Mouse (Mus musculus) hindbrain, embryonic 11.5 days (tissue): Measurements from ENCODE around the gene March7. TPM values are rescaled to one million over a fixed set of nuclear protein-coding genes. Genes with fewer than 3 reads are reported as not detected.

ENCODE experiments used
- ATAC-seq: fragments of 200-750 bp; cut with Nextera tagmentation; 2 replicates; pipeline ENCODE4 v1.8.0; 2017; ENCODE audit warnings: mild to moderate bottlenecking, moderate TSS enrichment, moderate library complexity; ENCODE audit not compliant: low FRiP score
- DNase-seq: peaks from one replicate; pipeline ENCODE4 v3.0.0-alpha.2; 2015; ENCODE audit warnings: low spot score
- H3K27ac ChIP-seq: fragments of 300-500 bp; sonication (generic); 2 replicates; pipeline ENCODE4 v1.5.1; 2014; ENCODE audit warnings: mild to moderate bottlenecking, low read depth, low read length
- H3K27me3 ChIP-seq: fragments of 300-500 bp; sonication (generic); 2 replicates; pipeline ENCODE4 v1.6.1; 2014; ENCODE audit warnings: mild to moderate bottlenecking, low read length, moderate library complexity, mixed read lengths; ENCODE audit not compliant: control insufficient read depth, insufficient read depth
- H3K36me3 ChIP-seq: fragments of 300-500 bp; sonication (generic); 2 replicates; pipeline ENCODE4 v1.6.1; 2014; ENCODE audit warnings: mild to moderate bottlenecking, low read length, moderate library complexity, mixed read lengths; ENCODE audit not compliant: control insufficient read depth, insufficient read depth
- H3K4me1 ChIP-seq: fragments of 300-500 bp; sonication (generic); replicated peaks from 2 replicates; pipeline ENCODE4 v1.6.1; 2014; ENCODE audit warnings: low read length, mixed read lengths; ENCODE audit not compliant: control insufficient read depth, insufficient read depth
- H3K4me2 ChIP-seq: fragments of 300-500 bp; sonication (generic); replicated peaks from 2 replicates; pipeline ENCODE4 v1.6.1; 2014; ENCODE audit warnings: mild to moderate bottlenecking, low read depth, low read length
- H3K4me3 ChIP-seq: fragments of 300-500 bp; sonication (generic); 2 replicates; pipeline ENCODE4 v1.5.1; 2014; ENCODE audit warnings: low read depth, low read length
- H3K9ac ChIP-seq: fragments of 300-500 bp; sonication (generic); 2 replicates; pipeline ENCODE4 v1.6.1; 2014; ENCODE audit warnings: low read depth, low read length
- H3K9me3 ChIP-seq: fragments of 300-500 bp; sonication (generic); 2 replicates; pipeline ENCODE4 v1.6.1; 2016; ENCODE audit warnings: low read length; ENCODE audit not compliant: control insufficient read depth
- whole genome bisulfite sequencing: fragments of 180-500 bp; shearing (Covaris S2); extraction: QIAGEN DNeasy Blood & Tissue Kit; methylation state at CpG from one replicate; pipeline ENCODE4 v1.1.7; 2014; 5-methylcytosine and 5-hydroxymethylcytosine counted together
- polyA plus RNA-seq: library from polyadenylated mRNA; unstranded; fragments of >200 nt; fragmentation: Nextera tagmentation; extraction: Ambion mirVana; gene quantifications from 2 replicates; pipeline ENCODE4 v1.2.1, GENCODE M21; 2014

The March7 gene
- polyA plus RNA-seq, 1 experiment from 2014 or later: 88.5 TPM

GRCm38 (mm10) chr2:60259186-60259585 is 49.5 kb downstream of the March7 start:
- no peaks in the 10 kb centered on the region for H3K27me3 ChIP-seq
- no peaks in the 10 kb centered on the region for H3K9me3 ChIP-seq
- H3K4me3 ChIP-seq: no peak overlapping the region
- no peak for DNase-seq
- 93% methylated on average over 5 of the region's 5 CpGs for WGBS
- H3K9ac ChIP-seq: no peak overlapping the region
- no peak overlapping the region for H3K27ac ChIP-seq
- H3K4me2 ChIP-seq: no peak overlapping the region
- H3K36me3 ChIP-seq: no peaks in the 10 kb centered on the region
- ATAC-seq: no peak
- H3K4me1 ChIP-seq: no peaks in the 10 kb centered on the region

DNA sequence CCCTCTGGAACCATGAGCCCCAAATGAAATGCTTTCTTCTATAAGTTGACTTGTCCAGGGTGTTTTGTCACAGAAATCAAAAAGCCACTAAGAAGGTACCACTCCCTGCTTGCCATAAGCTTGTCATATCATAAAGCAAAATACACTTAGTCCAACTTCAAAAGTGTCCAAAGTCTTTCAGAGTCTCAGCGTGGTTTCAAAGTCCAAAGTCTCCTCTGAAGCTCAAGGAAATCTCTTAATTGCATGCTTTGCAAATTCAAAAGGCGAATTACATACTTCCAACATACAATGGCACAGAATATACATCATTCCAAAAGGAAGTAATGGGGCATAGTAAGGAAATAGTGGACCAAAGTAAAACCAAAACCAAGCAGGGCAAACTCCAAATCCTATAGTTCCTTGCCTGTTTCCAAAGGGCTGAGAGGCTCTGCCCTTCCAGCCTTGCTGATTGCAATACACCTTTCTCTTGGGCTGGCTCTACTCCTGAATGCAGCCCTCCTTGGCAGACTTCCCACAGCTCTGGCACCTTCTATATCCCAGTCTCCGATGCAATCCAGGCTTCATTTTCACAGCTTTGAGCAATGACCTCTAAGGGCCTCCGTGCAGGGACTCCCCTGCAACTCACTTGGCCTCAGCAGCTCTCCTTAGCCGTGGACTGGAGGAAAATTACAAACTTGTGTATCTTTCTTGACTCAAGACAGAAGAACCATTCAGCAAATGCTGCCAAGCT is 51.1 kb downstream of the March7 start:
- no peaks in the 10 kb centered on the region for H3K9me3 ChIP-seq
- 83% methylated on average over 5 of the region's 5 CpGs for WGBS

GRCm38 (mm10) chr2:60267567-60267966 is 57.9 kb downstream of the March7 start:
- no peak overlapping the region for H3K27ac ChIP-seq
- no peaks in the 10 kb centered on the region for H3K27me3 ChIP-seq
- WGBS: 77% methylated on average over 1 of the region's 1 CpGs
- no peak overlapping the region for H3K4me3 ChIP-seq
- ATAC-seq (no peak), DNase-seq (no peak)
- no peaks in the 10 kb centered on the region for H3K4me1 ChIP-seq
- no peaks in the 10 kb centered on the region for H3K36me3 ChIP-seq
- H3K9ac ChIP-seq: no peak overlapping the region
- H3K9me3 ChIP-seq: no peaks in the 10 kb centered on the region
- no peak overlapping the region for H3K4me2 ChIP-seq

More for the DNA sequence above, 51.1 kb downstream of the March7 start:
- no peaks in the 10 kb centered on the region for H3K27me3 ChIP-seq
- H3K9ac ChIP-seq: no peak overlapping the region
- ATAC-seq (no peak), DNase-seq (no peak)
- H3K4me3 ChIP-seq: no peak overlapping the region
- H3K4me2 ChIP-seq: no peak overlapping the region
- H3K36me3 ChIP-seq: no peaks in the 10 kb centered on the region
- no peak overlapping the region for H3K27ac ChIP-seq
- no peaks in the 10 kb centered on the region for H3K4me1 ChIP-seq

DNA sequence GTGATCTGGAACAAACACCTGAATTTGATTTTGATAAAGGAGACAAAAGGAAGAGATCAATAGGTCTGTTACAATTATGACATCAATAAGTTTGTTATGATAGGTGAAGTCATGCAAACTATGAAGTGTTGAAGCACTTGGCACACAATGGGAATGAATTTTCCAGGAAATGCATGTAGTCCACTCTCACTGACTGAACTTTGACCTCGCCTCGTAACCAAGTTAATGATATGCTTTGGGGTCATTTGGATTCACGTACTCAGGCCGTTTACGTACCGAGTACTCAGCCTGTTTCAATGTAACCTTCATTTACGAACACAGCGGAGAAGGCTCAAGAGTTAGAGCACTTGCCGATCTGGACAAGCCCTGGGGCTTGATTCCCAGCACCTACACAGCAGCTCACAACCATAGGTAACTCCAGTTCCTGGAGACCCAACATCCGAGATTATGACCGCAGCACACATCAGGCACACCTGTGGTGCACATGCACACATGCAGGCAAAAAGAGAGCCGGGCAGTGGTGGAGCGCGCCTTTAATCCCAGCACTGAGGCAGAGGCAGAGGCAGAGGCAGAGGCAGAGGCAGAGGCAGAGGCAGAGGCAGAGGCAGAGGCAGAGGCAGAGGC is 60.3 kb downstream of the March7 start:
- H3K9me3 ChIP-seq: no peaks in the 10 kb centered on the region
- H3K36me3 ChIP-seq: no peaks in the 10 kb centered on the region
- 91% methylated on average over 14 of the region's 14 CpGs for WGBS
- no peak overlapping the region for H3K4me2 ChIP-seq
- DNase-seq: no peak
- no peak for ATAC-seq
- no peaks in the 10 kb centered on the region for H3K4me1 ChIP-seq
- H3K27ac ChIP-seq: no peak overlapping the region
- no peak overlapping the region for H3K9ac ChIP-seq
- H3K4me3 ChIP-seq: no peak overlapping the region
- H3K27me3 ChIP-seq: no peaks in the 10 kb centered on the region

GRCm38 (mm10) chr2:60278627-60279026 is 68.9 kb downstream of the March7 start:
- Histone ChIP-seq H3K4me2 (no peak overlapping the region), H3K4me1 (no peaks in the 10 kb centered on the region), H3K36me3 (no peaks in the 10 kb centered on the region), H3K27ac (no peak overlapping the region), H3K27me3 (no peaks in the 10 kb centered on the region), H3K9me3 (no peaks in the 10 kb centered on the region), H3K9ac (no peak overlapping the region), H3K4me3 (no peak overlapping the region)
- ATAC-seq: no peak
- DNase-seq: no peak
- WGBS: 92% methylated on average over 4 of the region's 4 CpGs

- Histone ChIP-seq H3K4me3 (no peak overlapping the region), H3K4me1 (no peaks in the 10 kb centered on the region), H3K4me2 (no peak overlapping the region), H3K27me3 (no peaks in the 10 kb centered on the region), H3K27ac (no peak overlapping the region), H3K9me3 (no peaks in the 10 kb centered on the region), H3K36me3 (no peaks in the 10 kb centered on the region), H3K9ac (no peak overlapping the region)
- DNase-seq: no peak
- WGBS: 74% methylated on average over 4 of the region's 4 CpGs
- no peak for ATAC-seq
These were observed 72.9 kb downstream of the March7 start for GRCm38 (mm10) chr2:60282625-60283024.

DNA sequence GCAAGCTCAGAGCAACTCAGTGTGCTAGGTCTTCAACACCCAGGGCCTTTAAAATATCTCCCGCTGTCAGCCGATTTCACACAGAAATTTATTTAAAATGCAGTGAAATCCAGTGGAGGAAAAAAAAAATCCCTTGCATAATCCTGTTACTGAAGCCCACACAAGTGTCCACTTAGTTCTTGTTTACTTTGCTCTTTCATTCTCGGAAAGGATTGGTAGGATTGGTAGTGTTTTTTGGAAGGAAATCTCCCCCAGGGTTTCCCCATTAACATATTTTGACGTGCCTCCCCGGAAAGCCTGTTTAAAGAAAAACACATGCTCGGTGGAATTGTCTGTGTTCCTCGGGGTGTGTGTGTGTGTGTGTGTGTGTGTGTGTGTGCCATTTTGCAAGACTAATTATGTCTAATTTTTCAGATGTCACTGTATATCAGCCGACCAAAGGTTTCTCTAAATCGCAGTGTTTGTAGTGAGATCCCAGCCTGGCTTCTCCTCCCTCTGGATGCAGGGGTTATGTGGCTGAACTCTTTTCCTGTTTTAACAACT is 73.6 kb downstream of the March7 start:
- peak overlapping the region; percentile 36 for H3K4me3 ChIP-seq
- ATAC-seq: no peak; the same call in 1 of the 2 replicates
- H3K27me3 ChIP-seq: no peaks in the 10 kb centered on the region
- peak overlapping the region; percentile 49 for H3K9ac ChIP-seq
- no peak overlapping the region for H3K27ac ChIP-seq
- H3K36me3 ChIP-seq: no peaks in the 10 kb centered on the region
- H3K4me2 ChIP-seq: peak overlapping the region; percentile 84
- WGBS: 10% methylated on average over 9 of the region's 9 CpGs
- H3K9me3 ChIP-seq: no peaks in the 10 kb centered on the region
- DNase-seq: no peak
- no peaks in the 10 kb centered on the region for H3K4me1 ChIP-seq

- ATAC-seq: peak; percentile 86
- 3% methylated on average over 42 of the region's 42 CpGs for WGBS
- no peaks in the 10 kb centered on the region for H3K36me3 ChIP-seq
- peak; percentile 60 for DNase-seq
- H3K9ac ChIP-seq: peak overlapping the region; percentile 49
- H3K9me3 ChIP-seq: no peaks in the 10 kb centered on the region
- no peaks in the 10 kb centered on the region for H3K4me1 ChIP-seq
- H3K27me3 ChIP-seq: no peaks in the 10 kb centered on the region
- peak overlapping the region; percentile 84 for H3K4me2 ChIP-seq
- H3K27ac ChIP-seq: no peak overlapping the region
- H3K4me3 ChIP-seq: peak overlapping the region; percentile 36
These were observed 74.2 kb downstream of the March7 start for GRCm38 (mm10) chr2:60283751-60284466.
